ENCODE assay signal across 22 mouse cellular contexts in the genomic region with DNA sequence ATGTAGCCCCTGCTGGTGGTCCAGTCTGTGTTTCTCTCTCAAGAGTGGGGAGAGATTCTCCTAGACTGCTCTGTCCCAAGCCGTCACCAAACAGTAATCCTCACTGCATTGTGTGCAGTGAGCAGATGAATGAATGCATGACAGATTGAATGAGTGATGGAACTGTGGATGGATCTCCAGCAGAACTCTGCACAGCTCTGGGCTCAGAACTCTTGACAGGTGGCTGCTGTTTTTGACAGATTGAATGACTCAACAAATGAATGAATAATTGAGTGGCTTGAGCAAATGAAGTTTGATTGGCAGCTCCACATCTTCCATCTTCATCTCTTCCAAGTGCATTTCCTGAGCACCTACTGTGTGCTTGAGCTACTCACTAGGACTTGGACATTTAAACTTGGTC. TPM values are rescaled to one million over a fixed set of nuclear protein-coding genes. Genes with fewer than 3 reads are reported as not detected.
DNase-seq lines count a peak whose midpoint lies in the region; ATAC-seq and TF ChIP-seq lines count a peak whose summit lies in the region.
"Had no signal": no experiment of that assay in that cellular context is flagged by ENCODE, and none has a peak within 500 bp of the region (broad histone marks: within the 10 kb centered on the region; RNA-seq: fewer than 3 reads in every experiment).

No protein-coding gene starts in this region.

- peak; percentile 77 to 80 for DNase-seq in layer of hippocampus, adult 2 months (ENCODE audit: low spot score in 2 of 2)
- DNase-seq in layer of hippocampus, postnatal 10 days (ENCODE audit: low spot score in 2 of 2) = no peak
- no peak for DNase-seq in midbrain, postnatal 0 days (ENCODE audit: low spot score)
- peak; percentile 37 for DNase-seq in brain, adult 2 months (ENCODE audit: low read depth, low spot score)
- DNase-seq: adrenal gland, adult 2 months; adrenal gland, adult 8-10 months; adrenal gland, postnatal 10 days; adrenal gland, postnatal 14 days; adrenal gland, postnatal 25 days; adrenal gland, postnatal 36 days; B cell, adult 2 months; cerebellum, adult 11 months; cerebellum, adult 11-12 months; cerebellum, adult 18-20 months had no signal

- H3K4me2 ChIP-seq in midbrain, embryonic 12.5 days (replicated peaks) = no peak overlapping the region
- H3K4me2 ChIP-seq in midbrain, embryonic 13.5 days (replicated peaks) = no peak overlapping the region
- no peak overlapping the region for H3K4me2 ChIP-seq in midbrain, embryonic 15.5 days
- H3K4me2 ChIP-seq in midbrain, postnatal 0 days (ENCODE audit: low read depth, low read length, poor library complexity, severe bottlenecking) = no peak overlapping the region
- no peak overlapping the region for H3K4me2 ChIP-seq in kidney, embryonic 15.5 days

- 77% methylated on average over 1 of the region's 1 CpGs for WGBS in midbrain, embryonic 12.5 days
- WGBS in midbrain, embryonic 13.5 days = 73% methylated on average over 1 of the region's 1 CpGs
- WGBS in midbrain, embryonic 15.5 days = 84% methylated on average over 1 of the region's 1 CpGs
- 77% methylated on average over 1 of the region's 1 CpGs for WGBS in midbrain, postnatal 0 days
- WGBS in kidney, embryonic 15.5 days = 90% methylated on average over 1 of the region's 1 CpGs

- TF ChIP-seq CTCF in layer of hippocampus, adult 2 months (conservative IDR thresholded peaks at IDR 0.05) = no peak
- no peak for TF ChIP-seq CTCF in midbrain, postnatal 0 days (IDR thresholded peaks at IDR 0.05)

- peaks cover 48% of the 10 kb centered on the region for H3K36me3 ChIP-seq in midbrain, embryonic 12.5 days
- peaks cover 93% of the 10 kb centered on the region for H3K36me3 ChIP-seq in midbrain, embryonic 13.5 days
- H3K36me3 ChIP-seq in midbrain, embryonic 15.5 days (replicated peaks) = peaks cover 46% of the 10 kb centered on the region
- H3K36me3 ChIP-seq in midbrain, postnatal 0 days (ENCODE audit: insufficient read depth, low read length) = peaks cover 83% of the 10 kb centered on the region
- no peaks in the 10 kb centered on the region for H3K36me3 ChIP-seq in kidney, embryonic 15.5 days
- H3K36me3 ChIP-seq: G1E had no signal

- H3K4me3 ChIP-seq in layer of hippocampus, adult 2 months = no peak overlapping the region
- no peak overlapping the region for H3K4me3 ChIP-seq in midbrain, embryonic 12.5 days
- no peak overlapping the region for H3K4me3 ChIP-seq in midbrain, embryonic 13.5 days (replicated peaks)
- no peak overlapping the region for H3K4me3 ChIP-seq in midbrain, embryonic 15.5 days
- no peak overlapping the region for H3K4me3 ChIP-seq in midbrain, postnatal 0 days (ENCODE audit: low read depth, low read length)
- H3K4me3 ChIP-seq in kidney, embryonic 15.5 days (replicated peaks) = no peak overlapping the region

- peaks cover 4% of the 10 kb centered on the region; the same call in 1 of the 2 replicates for H3K27me3 ChIP-seq in midbrain, embryonic 12.5 days
- H3K27me3 ChIP-seq in midbrain, embryonic 13.5 days = no peaks in the 10 kb centered on the region
- no peaks in the 10 kb centered on the region for H3K27me3 ChIP-seq in midbrain, embryonic 15.5 days (replicated peaks)
- no peaks in the 10 kb centered on the region for H3K27me3 ChIP-seq in midbrain, postnatal 0 days (ENCODE audit: insufficient read depth, low read length)
- H3K27me3 ChIP-seq in kidney, embryonic 15.5 days = peaks cover 14% of the 10 kb centered on the region; the same call in 1 of the 2 replicates

- H3K4me1 ChIP-seq in midbrain, embryonic 12.5 days = no peaks in the 10 kb centered on the region
- no peaks in the 10 kb centered on the region for H3K4me1 ChIP-seq in midbrain, embryonic 13.5 days (replicated peaks)
- no peaks in the 10 kb centered on the region for H3K4me1 ChIP-seq in midbrain, embryonic 15.5 days
- no peaks in the 10 kb centered on the region for H3K4me1 ChIP-seq in midbrain, postnatal 0 days (ENCODE audit: insufficient read depth, low read length)
- H3K4me1 ChIP-seq in kidney, embryonic 15.5 days = no peaks in the 10 kb centered on the region

- H3K9ac ChIP-seq in midbrain, embryonic 12.5 days (replicated peaks) = 0 out of 2 replicates have a peak overlapping the region, but pooled peaks have one; percentile 16
- no peak overlapping the region for H3K9ac ChIP-seq in midbrain, embryonic 13.5 days (replicated peaks)
- H3K9ac ChIP-seq in midbrain, embryonic 15.5 days = no peak overlapping the region
- H3K9ac ChIP-seq in midbrain, postnatal 0 days (replicated peaks; ENCODE audit: low read length, poor library complexity, severe bottlenecking) = no peak overlapping the region
- no peak overlapping the region for H3K9ac ChIP-seq in kidney, embryonic 15.5 days

- H3K27ac ChIP-seq in layer of hippocampus, adult 2 months = peak overlapping the region; percentile 82; the same call in 1 of the 2 replicates
- no peak overlapping the region for H3K27ac ChIP-seq in midbrain, embryonic 12.5 days (replicated peaks)
- H3K27ac ChIP-seq in midbrain, embryonic 13.5 days = no peak overlapping the region
- H3K27ac ChIP-seq in midbrain, embryonic 15.5 days = no peak overlapping the region
- no peak overlapping the region for H3K27ac ChIP-seq in midbrain, postnatal 0 days (ENCODE audit: low read depth, low read length)
- no peak overlapping the region for H3K27ac ChIP-seq in kidney, embryonic 15.5 days

- no peak for ATAC-seq in midbrain, embryonic 12.5 days (ENCODE audit: low FRiP score, low read depth)
- no peak for ATAC-seq in midbrain, embryonic 13.5 days
- 0 out of 2 replicates have a peak, but pooled peaks have one; percentile 25 for ATAC-seq in midbrain, embryonic 15.5 days (replicated peaks)
- ATAC-seq in midbrain, postnatal 0 days (ENCODE audit: low FRiP score) = no peak
- ATAC-seq in kidney, embryonic 15.5 days (replicated peaks; ENCODE audit: low FRiP score) = no peak
- ATAC-seq: activated CD4-positive, CD25-positive, alpha-beta regulatory T cell, adult 4 months; CD4-positive, CD25-positive, alpha-beta regulatory T cell, adult 4 months; Patski had no signal

- no peaks in the 10 kb centered on the region for H3K9me3 ChIP-seq in midbrain, embryonic 12.5 days
- H3K9me3 ChIP-seq in midbrain, embryonic 13.5 days = no peaks in the 10 kb centered on the region
- no peaks in the 10 kb centered on the region for H3K9me3 ChIP-seq in midbrain, embryonic 15.5 days
- no peaks in the 10 kb centered on the region for H3K9me3 ChIP-seq in midbrain, postnatal 0 days (ENCODE audit: low read length)
- no peaks in the 10 kb centered on the region for H3K9me3 ChIP-seq in kidney, embryonic 15.5 days (replicated peaks)
- H3K9me3 ChIP-seq: G1E had no signal

RNA-seq across cellular contexts. Expression of a gene that starts 12.2 kb away (rescaled TPM):
- total RNA-seq in layer of hippocampus, adult 2 months (2021) = 100 to 1,000 TPM; 647 to 698 TPM
- total RNA-seq in layer of hippocampus, postnatal 10 days (2021) = 100 to 1,000 TPM; 439 to 476 TPM
- 8.5 and 11.4 TPM in 2 replicates for polyA plus RNA-seq in midbrain, embryonic 12.5 days (2016; fragmentation: Nextera tagmentation; extraction: Ambion mirVana)
- 26.0 and 26.4 TPM in 2 replicates for polyA plus RNA-seq in midbrain, embryonic 13.5 days (2015; fragmentation: Nextera tagmentation; extraction: Ambion mirVana)
- 39.8 and 46.5 TPM in 2 replicates for polyA plus RNA-seq in midbrain, embryonic 15.5 days (2015; fragmentation: Nextera tagmentation; extraction: Ambion mirVana)
- total RNA-seq in midbrain, postnatal 0 days (2014; rRNA removed) = 48.1 and 60.3 TPM in 2 replicates
- 33.9 and 39.2 TPM in 2 replicates for polyA plus RNA-seq in midbrain, postnatal 0 days (2015; fragmentation: Nextera tagmentation; extraction: Ambion mirVana)
- 1.6 and 2.5 TPM in 2 replicates for polyA plus RNA-seq in kidney, embryonic 15.5 days (2015; fragmentation: Nextera tagmentation; extraction: Ambion mirVana)
- polyA plus RNA-seq: activated CD4-positive, CD25-positive, alpha-beta regulatory T cell, adult 4 months had no signal

RNA-seq across cellular contexts. Expression of a gene that starts 15.6 kb away (rescaled TPM):
- total RNA-seq in layer of hippocampus, adult 2 months (2021) = 1 to 10 TPM; 3.0 to 3.5 TPM
- 1 to 10 TPM; 1.9 TPM for total RNA-seq in layer of hippocampus, postnatal 10 days (2021)
- 2.5 and 2.6 TPM in 2 replicates for polyA plus RNA-seq in midbrain, embryonic 12.5 days (2016; fragmentation: Nextera tagmentation; extraction: Ambion mirVana)
- polyA plus RNA-seq in midbrain, embryonic 13.5 days (2015; fragmentation: Nextera tagmentation; extraction: Ambion mirVana) = 3.7 and 4.0 TPM in 2 replicates
- 3.6 and 3.9 TPM in 2 replicates for polyA plus RNA-seq in midbrain, embryonic 15.5 days (2015; fragmentation: Nextera tagmentation; extraction: Ambion mirVana)
- 3.2 and 3.9 TPM in 2 replicates for total RNA-seq in midbrain, postnatal 0 days (2014; rRNA removed)
- 3.5 and 3.8 TPM in 2 replicates for polyA plus RNA-seq in midbrain, postnatal 0 days (2015; fragmentation: Nextera tagmentation; extraction: Ambion mirVana)
- polyA plus RNA-seq in kidney, embryonic 15.5 days (2015; fragmentation: Nextera tagmentation; extraction: Ambion mirVana) = 6.0 and 7.0 TPM in 2 replicates

Comparison
In these comparisons a context has a peak if more than half of its experiments do, and no peak if none do; other contexts are left out.
1. DNase-seq: peak in layer of hippocampus, adult 2 months (2 of 2) and brain, adult 2 months (single experiment); none in layer of hippocampus, postnatal 10 days (0 of 2) and midbrain, postnatal 0 days (single experiment).